Mouse (Mus musculus) hindbrain, postnatal 0 days (tissue): ENCODE results near the gene Cfap77. TPM values are rescaled to one million over a fixed set of nuclear protein-coding genes. Genes with fewer than 3 reads are reported as not detected.

ENCODE experiments used
- ATAC-seq: fragments of 200-750 bp; cut with Nextera tagmentation; 2 replicates; pipeline ENCODE4 v1.8.0; 2017; ENCODE audit warnings: mild to moderate bottlenecking, moderate TSS enrichment, moderate library complexity
- DNase-seq: peaks from one replicate; pipeline ENCODE4 v3.0.0-alpha.2; 2015; ENCODE audit warnings: low spot score
- H3K27ac ChIP-seq: fragments of 300-500 bp; sonication (generic); 2 replicates; pipeline ENCODE4 v1.5.1; 2014; ENCODE audit warnings: mild to moderate bottlenecking
- H3K27me3 ChIP-seq: fragments of 300-500 bp; sonication (generic); 2 replicates; pipeline ENCODE4 v1.6.1; 2014; ENCODE audit warnings: low read length, mixed read lengths; ENCODE audit not compliant: insufficient read depth
- H3K36me3 ChIP-seq: fragments of 300-500 bp; sonication (generic); 2 replicates; pipeline ENCODE4 v1.6.1; 2014; ENCODE audit warnings: low read length, mixed read lengths; ENCODE audit not compliant: insufficient read depth
- H3K4me1 ChIP-seq: fragments of 300-500 bp; sonication (generic); 2 replicates; pipeline ENCODE4 v1.6.1; 2014; ENCODE audit warnings: antibody characterized with exemption, low read length, mixed read lengths; ENCODE audit not compliant: insufficient read depth
- H3K4me2 ChIP-seq: fragments of 300-500 bp; sonication (generic); 2 replicates; pipeline ENCODE4 v1.6.1; 2014; ENCODE audit warnings: low read depth, mild to moderate bottlenecking, low read length, moderate library complexity, mixed read lengths
- H3K4me3 ChIP-seq: fragments of 300-500 bp; sonication (generic); 2 replicates; pipeline ENCODE4 v1.5.1; 2014; ENCODE audit warnings: low read length
- H3K9ac ChIP-seq: fragments of 300-500 bp; sonication (generic); replicated peaks from 2 replicates; pipeline ENCODE4 v1.6.1; 2014; ENCODE audit warnings: mild to moderate bottlenecking, low read length, moderate library complexity, mixed read lengths
- H3K9me3 ChIP-seq: fragments of 300-500 bp; sonication (generic); 2 replicates; pipeline ENCODE4 v1.6.1; 2016; ENCODE audit warnings: low read length, mixed read lengths
- CTCF ChIP-seq: IDR thresholded peaks from 2 replicates; pipeline ENCODE4 v1.5.1; 2016; ENCODE audit warnings: antibody characterized with exemption, control low read depth, low read depth
- WGBS: fragments of 180-500 bp; shearing (Covaris S2); extraction: QIAGEN DNeasy Blood & Tissue Kit; methylation state at CpG from one replicate; pipeline ENCODE4 v1.1.7; 2014; 5-methylcytosine and 5-hydroxymethylcytosine counted together
- polyA plus RNA-seq: library from polyadenylated mRNA; unstranded; fragments of >200 nt; fragmentation: Nextera tagmentation; extraction: Ambion mirVana; gene quantifications from 2 replicates; pipeline ENCODE4 v1.2.1, GENCODE M21; 2015
- total RNA-seq: library from RNA; depleted of rRNA; stranded (reverse); fragments of >200 nt; gene quantifications from 2 replicates; pipeline ENCODE4 v1.2.3, GENCODE M21; 2014

Gene Cfap77
- total and polyA plus RNA-seq, 2 experiments from 2014 or later = 0.58 to 0.96 TPM

DNA sequence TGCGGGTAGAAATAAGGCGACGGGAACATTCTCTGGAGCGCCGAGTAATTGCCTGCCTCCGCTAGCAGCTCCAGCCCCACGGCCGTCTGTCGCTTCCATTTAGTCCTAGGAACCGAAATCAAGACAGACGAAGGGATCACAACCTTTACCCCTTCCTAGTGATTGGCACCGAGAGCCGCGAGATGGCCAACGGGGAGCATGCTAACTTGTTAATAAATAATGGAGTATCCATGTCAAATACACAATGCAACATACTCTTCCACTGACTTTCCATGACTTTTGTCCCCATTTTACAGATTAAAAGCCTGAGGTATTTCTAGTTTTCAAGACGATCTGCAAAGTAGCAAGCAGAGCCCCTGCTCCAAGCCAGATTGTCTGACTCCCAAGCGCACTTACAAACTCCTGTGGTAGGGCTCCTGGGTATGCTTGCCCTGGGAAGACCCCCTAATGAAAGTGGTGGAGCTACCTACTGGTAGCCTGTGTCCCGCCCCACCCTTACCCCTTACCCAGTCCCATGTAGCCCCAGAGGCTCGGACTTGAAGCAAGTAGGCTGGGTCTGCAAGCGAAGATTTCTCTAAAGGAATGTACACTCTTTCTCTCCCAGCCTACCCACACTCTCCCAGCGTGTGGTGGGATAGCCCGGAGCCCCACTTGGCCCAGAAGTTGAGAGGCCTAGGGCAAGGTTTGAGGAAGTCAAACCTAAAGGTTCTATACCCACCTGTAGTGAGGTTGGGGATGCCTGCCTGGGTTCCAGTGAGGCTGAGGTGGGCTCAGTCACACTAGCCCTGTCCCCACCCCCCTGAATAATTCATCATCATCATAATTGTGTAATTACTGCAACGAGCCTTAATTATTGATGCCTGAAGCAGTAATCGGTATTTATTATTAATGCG is 144.8 kb downstream of the Cfap77 start:
- peak overlapping the region; percentile 52 for H3K4me2 ChIP-seq
- 0 out of 2 replicates have a peak, but pooled peaks cover 7% of the 10 kb centered on the region for H3K4me1 ChIP-seq
- H3K4me3 ChIP-seq = peak overlapping the region; percentile 44
- H3K27ac ChIP-seq = peak overlapping the region; percentile 70; the same call in 1 of the 2 replicates
- H3K27me3 ChIP-seq = peaks cover 43% of the 10 kb centered on the region
- 6% methylated on average over 25 of the region's 25 CpGs for WGBS
- DNase-seq (no peak), ATAC-seq (no peak)
- no peak for TF ChIP-seq CTCF
- no peaks in the 10 kb centered on the region for H3K36me3 ChIP-seq
- H3K9ac ChIP-seq = peak overlapping the region; percentile 56
- no peaks in the 10 kb centered on the region for H3K9me3 ChIP-seq

DNA sequence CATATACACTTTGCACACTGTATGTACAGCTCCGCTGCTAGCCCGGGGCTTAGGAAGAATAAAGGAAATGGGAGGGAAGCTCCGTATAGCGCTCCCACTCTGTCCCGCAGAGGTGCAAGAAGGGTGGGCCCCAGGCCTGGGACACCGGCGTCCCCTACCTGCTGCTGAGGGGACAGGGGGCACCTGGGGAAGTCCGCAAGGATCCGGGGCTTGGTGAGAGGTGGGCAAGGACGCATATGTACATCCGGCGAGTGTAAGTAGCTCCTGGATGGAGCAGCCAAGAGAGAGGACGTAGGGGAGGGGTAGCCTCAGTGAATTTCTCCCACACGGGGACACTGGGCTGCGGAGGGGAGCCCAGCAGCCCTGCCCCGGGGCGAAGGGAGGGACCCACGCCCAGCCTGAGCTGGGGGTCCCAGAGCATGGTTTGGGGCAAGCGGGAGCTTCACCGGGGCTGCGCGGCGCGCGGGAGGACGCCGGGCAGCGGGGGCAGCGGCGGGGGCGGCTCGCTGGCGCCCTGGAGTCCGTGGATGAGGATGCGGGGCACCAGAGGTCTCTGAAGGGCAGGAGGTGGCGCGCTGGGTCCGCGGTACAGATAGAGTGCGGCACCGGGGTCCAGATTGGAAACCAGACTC is 145.6 kb downstream of the Cfap77 start:
- WGBS = 2% methylated on average over 36 of the region's 41 CpGs
- ATAC-seq = peak; percentile 30; the same call in 1 of the 2 replicates
- Histone ChIP-seq H3K9me3 (no peaks in the 10 kb centered on the region), H3K27ac (peak overlapping the region; percentile 68), H3K4me1 (0 out of 2 replicates have a peak, but pooled peaks cover 7% of the 10 kb centered on the region), H3K4me2 (peak overlapping the region; percentile 52), H3K36me3 (no peaks in the 10 kb centered on the region), H3K27me3 (peaks cover 37% of the 10 kb centered on the region), H3K9ac (peak overlapping the region; percentile 56), H3K4me3 (peak overlapping the region; percentile 44)
- DNase-seq = no peak
- TF ChIP-seq CTCF = no peak

DNA sequence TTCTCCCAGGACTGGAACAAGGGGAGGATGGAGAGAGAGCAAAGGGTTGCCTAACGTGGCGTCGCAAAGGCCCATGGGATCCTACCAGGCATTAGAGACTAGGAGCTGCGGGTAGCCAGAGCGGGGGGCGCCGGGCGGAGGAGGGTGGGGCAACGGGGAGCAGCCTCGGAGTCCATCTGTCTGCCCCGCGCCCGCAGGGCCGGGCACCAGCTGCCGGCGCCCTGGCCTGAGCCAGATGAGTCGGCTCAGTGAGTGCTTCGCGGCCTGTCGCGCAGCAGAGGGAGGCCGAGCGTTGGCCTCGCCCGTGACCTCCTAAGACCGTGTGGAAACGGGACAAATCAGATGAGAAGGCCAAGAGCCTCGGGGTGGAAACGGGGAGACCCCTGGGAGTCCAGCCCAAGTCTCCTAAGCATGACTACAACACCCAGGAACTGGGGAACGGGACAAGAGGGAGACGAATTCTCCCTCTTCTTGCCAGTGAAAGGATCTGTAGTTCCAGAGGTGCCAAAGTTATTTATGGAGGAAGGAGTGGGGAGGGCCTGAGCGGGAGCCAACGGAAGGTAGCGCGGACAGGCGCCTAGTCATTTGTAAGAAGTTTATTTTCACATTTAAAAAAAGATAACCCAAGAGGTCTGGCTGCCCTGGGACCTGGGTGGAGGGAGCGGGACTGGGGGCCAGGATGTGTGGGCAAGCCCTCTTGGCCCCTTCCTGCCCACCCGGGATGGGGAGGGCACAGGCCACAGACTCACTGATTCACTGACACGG is 146.3 kb downstream of the Cfap77 start:
- no peaks in the 10 kb centered on the region for H3K9me3 ChIP-seq
- DNase-seq (peak; percentile 56), ATAC-seq (peak; percentile 38)
- H3K36me3 ChIP-seq = no peaks in the 10 kb centered on the region
- peak overlapping the region; percentile 44 for H3K4me3 ChIP-seq
- 0 out of 2 replicates have a peak, but pooled peaks cover 7% of the 10 kb centered on the region for H3K4me1 ChIP-seq
- TF ChIP-seq CTCF = no peak
- H3K27me3 ChIP-seq = peaks cover 37% of the 10 kb centered on the region
- H3K9ac ChIP-seq = peak overlapping the region; percentile 56; the same call in 1 of the 2 replicates
- H3K27ac ChIP-seq = peak overlapping the region; percentile 68
- WGBS = 2% methylated on average over 38 of the region's 39 CpGs
- peak overlapping the region; percentile 52 for H3K4me2 ChIP-seq

DNA sequence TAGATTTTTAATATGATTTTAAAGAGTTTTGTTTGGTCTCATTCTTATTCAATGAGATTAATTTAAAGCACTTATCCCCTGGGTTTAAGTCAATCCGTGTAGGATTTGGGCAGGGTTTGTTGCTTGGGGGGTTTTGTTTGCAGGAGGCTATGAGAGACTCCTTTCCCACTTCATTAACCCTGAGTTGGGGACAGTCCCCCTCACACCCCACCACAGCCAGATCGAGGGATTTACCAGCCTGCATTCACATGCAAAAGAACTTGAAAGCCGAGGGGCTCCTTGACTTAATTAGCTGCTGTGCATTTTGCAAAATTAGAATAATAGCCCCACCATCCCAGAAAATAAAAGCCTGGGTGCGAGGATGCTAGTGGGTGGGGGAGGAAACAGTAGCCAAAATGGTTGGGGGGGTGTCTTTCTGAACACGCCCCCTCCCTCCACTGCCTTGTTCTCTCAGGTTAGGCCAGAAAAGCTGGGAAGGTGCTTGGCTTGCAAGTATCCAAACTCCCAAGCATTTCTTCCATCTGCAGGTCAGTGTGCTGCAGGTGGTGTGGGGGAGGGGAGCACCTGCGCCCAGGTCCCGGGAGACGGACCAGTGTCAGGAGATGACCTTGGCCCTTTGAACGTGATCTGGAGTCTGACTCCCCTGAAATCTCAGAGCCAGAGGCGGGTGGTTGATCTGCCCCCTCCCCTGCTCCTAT is 147.0 kb downstream of the Cfap77 start:
- TF ChIP-seq CTCF = no peak
- WGBS = 8% methylated on average over 10 of the region's 10 CpGs
- H3K4me3 ChIP-seq = no peak overlapping the region
- ATAC-seq (no peak), DNase-seq (no peak)
- H3K9me3 ChIP-seq = no peaks in the 10 kb centered on the region
- H3K4me2 ChIP-seq = peak overlapping the region; percentile 52; the same call in 1 of the 2 replicates
- H3K4me1 ChIP-seq = 0 out of 2 replicates have a peak, but pooled peaks cover 7% of the 10 kb centered on the region
- H3K36me3 ChIP-seq = peaks cover under 1% of the 10 kb centered on the region; the same call in 1 of the 2 replicates
- peaks cover 34% of the 10 kb centered on the region for H3K27me3 ChIP-seq
- H3K27ac ChIP-seq = no peak overlapping the region
- 0 out of 2 replicates have a peak overlapping the region, but pooled peaks have one; percentile 56 for H3K9ac ChIP-seq

DNA sequence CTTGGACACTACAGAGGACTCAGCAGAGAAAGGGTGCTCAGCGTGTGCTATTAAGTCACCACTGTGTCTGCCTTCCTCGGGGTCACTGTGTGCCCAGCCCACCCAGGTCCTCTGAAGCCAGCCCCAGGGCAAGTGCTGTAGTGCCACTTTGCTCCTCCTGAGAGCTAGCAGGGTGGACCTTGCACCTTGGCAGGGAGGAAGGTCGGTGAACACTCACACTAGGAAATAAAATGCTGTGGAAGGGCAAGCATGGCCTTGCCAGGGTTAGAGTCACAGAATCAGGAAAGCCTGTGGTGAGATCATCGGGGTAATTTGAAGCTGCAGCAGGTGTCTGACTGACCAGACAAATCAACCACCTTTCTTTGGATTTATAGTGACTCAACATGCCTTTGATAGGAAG is 149.3 kb downstream of the Cfap77 start:
- WGBS = 29% methylated on average over 4 of the region's 4 CpGs
- Histone ChIP-seq H3K4me2 (no peak overlapping the region), H3K36me3 (peaks cover 4% of the 10 kb centered on the region; the same call in 1 of the 2 replicates), H3K27me3 (peaks cover 23% of the 10 kb centered on the region; the same call in 1 of the 2 replicates), H3K4me1 (0 out of 2 replicates have a peak, but pooled peaks cover 7% of the 10 kb centered on the region), H3K4me3 (no peak overlapping the region), H3K9me3 (no peaks in the 10 kb centered on the region), H3K9ac (no peak overlapping the region), H3K27ac (no peak overlapping the region)
- no peak for TF ChIP-seq CTCF
- no peak for DNase-seq
- ATAC-seq = no peak
